Mouse (Mus musculus) skeletal muscle tissue, postnatal 0 days (tissue): ENCODE results near the gene Gm32687. TPM values are rescaled to one million over a fixed set of nuclear protein-coding genes. Genes with fewer than 3 reads are reported as not detected.

Experiments used
- polyA plus RNA-seq: library from polyadenylated mRNA; unstranded; fragments of >200 nt; fragmentation: Nextera tagmentation; extraction: Ambion mirVana; gene quantifications from 2 replicates; pipeline ENCODE4 v1.2.1, GENCODE M21; 2015

Gm32687 gene
- polyA plus RNA-seq: 3.7 and 5.3 TPM in 2 replicates

GRCm38 (mm10) chr10:81863409-81864407, at the start of gene Gm32687:
TSS of gene Gm32687 (plus strand) at chr10:81863934.

DNA sequence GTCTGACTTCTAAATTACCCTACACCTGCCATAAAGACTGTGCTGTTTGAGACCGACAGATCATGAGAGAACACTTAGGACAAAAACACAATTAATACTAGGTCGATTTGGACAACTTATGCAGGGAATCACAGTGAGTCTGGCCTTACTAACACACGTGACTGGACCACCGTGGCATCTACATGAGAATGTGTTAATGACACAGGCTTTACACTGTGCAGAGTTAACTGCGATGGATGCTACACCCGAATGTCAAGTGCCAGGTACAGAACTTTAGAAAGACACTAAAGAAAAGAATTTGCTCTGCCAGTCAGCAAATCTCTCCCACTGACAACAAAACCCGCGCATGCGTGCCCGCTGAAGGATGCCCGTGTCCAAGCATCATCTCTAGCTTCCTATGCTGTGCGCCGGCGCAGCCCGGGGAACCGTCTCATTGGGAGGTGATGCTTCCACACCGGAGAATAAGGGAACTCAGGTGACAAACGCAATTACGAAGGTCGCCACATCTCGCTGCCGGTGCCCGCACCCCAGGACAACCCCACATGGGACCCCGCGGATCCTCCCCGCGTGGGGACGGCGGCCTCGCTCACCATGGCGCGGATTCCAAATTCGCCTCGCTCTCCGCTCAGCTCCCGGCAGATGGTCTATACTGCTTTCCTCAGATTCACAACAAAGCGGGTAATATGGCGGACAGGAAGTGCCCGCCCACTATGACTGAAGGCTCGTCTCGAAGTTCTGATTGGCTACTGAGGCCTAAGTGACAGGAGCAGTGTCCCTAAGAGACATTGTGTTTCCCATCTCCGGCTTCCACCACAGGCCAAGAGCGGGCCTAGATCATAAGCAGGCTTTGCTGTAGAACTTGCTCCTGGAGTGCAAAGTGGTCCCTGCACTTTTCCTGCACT, 66.4 kb downstream of the Gm32687 start, which contains the start of gene Zfp781:
Gene Zfp781 (minus strand): TSS at position 639 of the 902 bp plus-strand sequence.

Other genes starting within 250 kb of the Gm32687 start
- gene Sirt6, start 236.1 kb upstream of the Gm32687 start, polyA plus RNA-seq: 12.5 and 14.1 TPM in 2 replicates
- gene Ankrd24, start 235.4 kb upstream of the Gm32687 start, polyA plus RNA-seq: 8.3 and 9.4 TPM in 2 replicates
- gene Gm10778, start 214.9 kb upstream of the Gm32687 start, polyA plus RNA-seq: 1.4 and 2.2 TPM in 2 replicates
- 6.3 and 7.0 TPM in 2 replicates for gene Zfp433, start 159.1 kb upstream of the Gm32687 start, polyA plus RNA-seq
- gene Gm3055, start 92.8 kb upstream of the Gm32687 start, polyA plus RNA-seq: 1.9 and 3.5 TPM in 2 replicates
- gene Gm4767, start 51.7 kb upstream of the Gm32687 start, polyA plus RNA-seq: 1.1 and 1.4 TPM in 2 replicates
- 0.48 and 1.0 TPM in 2 replicates for gene Zfp781, start 66.5 kb downstream of the Gm32687 start, polyA plus RNA-seq
- 4.2 and 4.8 TPM in 2 replicates for gene Zfp873, start 184.2 kb downstream of the Gm32687 start, polyA plus RNA-seq
- 1.1 and 1.3 TPM in 2 replicates for gene BC024063, start 219.4 kb downstream of the Gm32687 start, polyA plus RNA-seq